Mouse (Mus musculus) midbrain, embryonic 13.5 days (tissue): ENCODE measurements around the gene Otop1. TPM values are rescaled to one million over a fixed set of nuclear protein-coding genes. Genes with fewer than 3 reads are reported as not detected.
A peak's percentile ranks its signal among the peaks of the same experiment; 100 is the strongest.

Experiments
- ATAC-seq: fragments of 200-750 bp; cut with Nextera tagmentation; 2 replicates; pipeline ENCODE4 v1.8.0; 2017; ENCODE audit warnings: mild to moderate bottlenecking, moderate TSS enrichment, moderate library complexity
- H3K27ac ChIP-seq: fragments of 300-500 bp; sonication (generic); 2 replicates; pipeline ENCODE4 v1.5.1; 2015; ENCODE audit warnings: inconsistent platforms, mild to moderate bottlenecking, moderate library complexity
- H3K27me3 ChIP-seq: fragments of 300-500 bp; sonication (generic); 2 replicates; pipeline ENCODE4 v1.6.1; 2015; ENCODE audit warnings: mild to moderate bottlenecking, inconsistent platforms
- H3K36me3 ChIP-seq: fragments of 300-500 bp; sonication (generic); 2 replicates; pipeline ENCODE4 v1.6.1; 2015; ENCODE audit warnings: mild to moderate bottlenecking, inconsistent platforms
- H3K4me1 ChIP-seq: fragments of 300-500 bp; sonication (generic); replicated peaks from 2 replicates; pipeline ENCODE4 v1.6.1; 2015; ENCODE audit warnings: inconsistent platforms
- H3K4me2 ChIP-seq: fragments of 300-500 bp; sonication (generic); replicated peaks from 2 replicates; pipeline ENCODE4 v1.6.1; 2015; ENCODE audit warnings: moderate library complexity, mild to moderate bottlenecking, inconsistent platforms
- H3K4me3 ChIP-seq: fragments of 300-500 bp; sonication (generic); replicated peaks from 2 replicates; pipeline ENCODE4 v1.5.1; 2015; ENCODE audit warnings: mild to moderate bottlenecking, inconsistent platforms
- H3K9ac ChIP-seq: fragments of 300-500 bp; sonication (generic); replicated peaks from 2 replicates; pipeline ENCODE4 v1.6.1; 2015; ENCODE audit warnings: mild to moderate bottlenecking, inconsistent platforms
- H3K9me3 ChIP-seq: fragments of 300-500 bp; sonication (generic); 2 replicates; pipeline ENCODE4 v1.6.1; 2016; ENCODE audit warnings: mild to moderate bottlenecking, inconsistent platforms
- WGBS: fragments of 180-500 bp; shearing (Covaris S2); methylation state at CpG from one replicate; pipeline ENCODE4 v1.1.7; 2015; 5-methylcytosine and 5-hydroxymethylcytosine counted together
- polyA plus RNA-seq: library from polyadenylated mRNA; unstranded; fragments of >200 nt; fragmentation: Nextera tagmentation; extraction: Ambion mirVana; gene quantifications from 2 replicates; pipeline ENCODE4 v1.2.1, GENCODE M21; 2015

Otop1 gene
- polyA plus RNA-seq, 1 experiment from 2014 or later = not detected

DNA sequence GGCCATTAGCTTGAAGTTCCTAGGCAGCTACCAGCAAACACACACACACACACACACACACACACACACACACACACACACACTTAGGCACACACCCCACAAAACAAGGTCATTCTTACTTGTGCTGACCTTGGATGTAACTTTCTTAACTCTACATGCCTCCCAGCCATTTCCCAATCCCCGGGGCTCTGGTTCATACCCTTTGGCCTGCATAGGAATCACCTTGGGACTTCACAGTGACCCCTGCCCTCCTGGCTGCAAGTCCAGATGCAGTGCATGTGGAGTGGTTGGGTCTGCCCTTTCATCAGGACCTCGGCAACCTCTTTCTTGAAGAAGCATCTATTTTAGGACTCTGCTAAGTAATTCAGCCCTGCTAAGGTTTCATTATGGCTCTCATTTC is 29.5 kb downstream of the Otop1 start:
- no peak for ATAC-seq
- Histone ChIP-seq H3K4me1 (no peaks in the 10 kb centered on the region), H3K27me3 (peaks cover 22% of the 10 kb centered on the region; the same call in 1 of the 2 replicates), H3K4me2 (no peak overlapping the region), H3K9me3 (no peaks in the 10 kb centered on the region), H3K4me3 (no peak overlapping the region), H3K36me3 (no peaks in the 10 kb centered on the region), H3K27ac (no peak overlapping the region), H3K9ac (no peak overlapping the region)
- WGBS = 85% methylated on average over 2 of the region's 2 CpGs

DNA sequence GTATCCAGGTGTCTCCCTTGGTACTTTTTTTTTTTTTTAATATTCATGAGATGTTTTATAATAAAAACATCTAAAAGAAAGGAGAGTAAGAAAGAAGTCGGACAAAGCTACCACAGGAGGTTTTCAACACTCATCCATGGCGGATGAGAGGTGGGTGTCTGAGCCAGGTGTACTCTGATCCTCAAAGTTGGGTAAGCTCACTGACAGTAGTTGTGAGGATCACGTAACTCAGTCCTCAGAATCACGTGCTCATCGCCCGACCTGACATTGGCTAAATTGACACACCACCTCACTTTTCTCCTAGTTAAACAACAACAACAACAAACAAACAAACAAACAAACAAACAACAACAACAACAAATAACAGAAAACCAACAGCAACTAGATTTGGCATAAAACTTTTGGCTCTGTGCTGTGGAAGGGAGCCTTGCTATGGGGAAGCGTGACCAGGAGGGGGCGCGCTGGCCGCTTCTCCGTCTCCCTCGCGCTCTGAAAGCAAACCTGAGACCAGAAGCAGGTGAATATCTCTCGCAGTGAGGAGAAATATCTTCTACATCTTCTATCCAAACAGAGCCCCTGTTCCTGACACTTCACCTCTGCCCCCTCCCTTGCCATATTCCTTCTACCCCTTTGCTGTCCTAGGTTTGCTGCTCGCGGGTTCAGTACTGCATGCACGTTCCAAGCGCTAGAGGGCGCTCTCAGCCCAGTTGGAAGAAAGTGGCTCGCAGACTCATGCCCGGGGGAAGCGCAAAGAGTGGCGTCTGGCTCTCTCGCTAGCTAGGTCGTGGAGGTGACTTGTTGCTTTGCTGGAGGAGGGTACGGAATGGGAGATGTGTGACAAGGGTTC is 31.7 kb downstream of the Otop1 start:
- H3K9ac ChIP-seq = 0 out of 2 replicates have a peak overlapping the region, but pooled peaks have one; percentile 37
- 9% methylated on average over 26 of the region's 26 CpGs for WGBS

DNA sequence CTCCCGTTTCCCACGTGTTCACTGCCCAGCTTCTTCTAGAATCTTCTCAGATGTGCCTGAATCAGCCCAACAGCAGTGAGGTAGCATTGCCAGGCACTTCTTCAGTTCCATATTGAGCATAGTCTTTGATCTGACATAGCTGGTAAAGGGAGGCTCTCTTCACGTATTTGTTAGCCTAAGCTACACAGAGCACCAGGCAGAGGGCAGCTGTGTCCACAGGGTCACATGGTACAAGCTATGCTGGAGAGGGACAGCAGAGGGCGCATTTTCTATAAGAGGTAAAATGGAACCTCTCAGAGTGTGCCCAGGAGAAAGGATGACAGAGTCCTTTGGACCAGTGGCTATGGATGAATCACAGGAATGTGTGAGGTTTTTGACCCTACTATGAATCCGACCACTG is 33.1 kb downstream of the Otop1 start:
- ATAC-seq = peak; percentile 18; the same call in 1 of the 2 replicates
- 56% methylated on average over 5 of the region's 5 CpGs for WGBS

More for the DNA sequence above, 31.7 kb downstream of the Otop1 start:
- H3K9me3 ChIP-seq = no peaks in the 10 kb centered on the region
- no peaks in the 10 kb centered on the region for H3K36me3 ChIP-seq
- ATAC-seq = peak; percentile 90
- H3K27ac ChIP-seq = no peak overlapping the region
- peak overlapping the region; percentile 57 for H3K4me2 ChIP-seq
- H3K4me1 ChIP-seq = no peaks in the 10 kb centered on the region
- peak overlapping the region; percentile 37 for H3K4me3 ChIP-seq
- H3K27me3 ChIP-seq = peaks cover 22% of the 10 kb centered on the region; the same call in 1 of the 2 replicates

DNA sequence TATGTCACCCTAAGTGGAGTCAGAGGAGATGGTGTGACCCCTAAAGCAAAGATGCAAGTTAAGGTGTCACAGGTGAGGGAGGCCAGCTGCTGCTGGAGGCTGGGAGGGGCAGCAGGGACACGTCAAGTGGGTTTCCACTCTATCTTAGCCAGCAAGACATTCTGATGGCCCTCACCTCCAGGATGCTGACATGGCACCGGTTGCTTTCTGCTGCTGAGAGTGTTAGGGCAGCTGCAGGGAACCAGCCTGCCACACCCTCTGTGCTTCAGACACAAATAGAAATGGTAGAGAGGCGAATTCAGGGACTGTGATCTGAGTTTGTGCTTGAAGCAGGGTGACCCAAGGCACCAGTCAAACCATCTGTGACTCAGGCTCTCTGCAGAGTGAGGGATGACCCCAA is 34.0 kb downstream of the Otop1 start:
- Histone ChIP-seq H3K27me3 (peaks cover 22% of the 10 kb centered on the region; the same call in 1 of the 2 replicates), H3K9me3 (no peaks in the 10 kb centered on the region), H3K36me3 (no peaks in the 10 kb centered on the region), H3K4me2 (no peak overlapping the region), H3K4me1 (no peaks in the 10 kb centered on the region), H3K27ac (no peak overlapping the region), H3K4me3 (no peak overlapping the region), H3K9ac (no peak overlapping the region)
- no peak for ATAC-seq
- WGBS = 71% methylated on average over 3 of the region's 3 CpGs

More for the DNA sequence above, 33.1 kb downstream of the Otop1 start:
- Histone ChIP-seq H3K27me3 (peaks cover 22% of the 10 kb centered on the region; the same call in 1 of the 2 replicates), H3K9me3 (no peaks in the 10 kb centered on the region), H3K27ac (no peak overlapping the region), H3K9ac (no peak overlapping the region), H3K4me1 (no peaks in the 10 kb centered on the region), H3K4me2 (no peak overlapping the region), H3K36me3 (no peaks in the 10 kb centered on the region), H3K4me3 (no peak overlapping the region)

DNA sequence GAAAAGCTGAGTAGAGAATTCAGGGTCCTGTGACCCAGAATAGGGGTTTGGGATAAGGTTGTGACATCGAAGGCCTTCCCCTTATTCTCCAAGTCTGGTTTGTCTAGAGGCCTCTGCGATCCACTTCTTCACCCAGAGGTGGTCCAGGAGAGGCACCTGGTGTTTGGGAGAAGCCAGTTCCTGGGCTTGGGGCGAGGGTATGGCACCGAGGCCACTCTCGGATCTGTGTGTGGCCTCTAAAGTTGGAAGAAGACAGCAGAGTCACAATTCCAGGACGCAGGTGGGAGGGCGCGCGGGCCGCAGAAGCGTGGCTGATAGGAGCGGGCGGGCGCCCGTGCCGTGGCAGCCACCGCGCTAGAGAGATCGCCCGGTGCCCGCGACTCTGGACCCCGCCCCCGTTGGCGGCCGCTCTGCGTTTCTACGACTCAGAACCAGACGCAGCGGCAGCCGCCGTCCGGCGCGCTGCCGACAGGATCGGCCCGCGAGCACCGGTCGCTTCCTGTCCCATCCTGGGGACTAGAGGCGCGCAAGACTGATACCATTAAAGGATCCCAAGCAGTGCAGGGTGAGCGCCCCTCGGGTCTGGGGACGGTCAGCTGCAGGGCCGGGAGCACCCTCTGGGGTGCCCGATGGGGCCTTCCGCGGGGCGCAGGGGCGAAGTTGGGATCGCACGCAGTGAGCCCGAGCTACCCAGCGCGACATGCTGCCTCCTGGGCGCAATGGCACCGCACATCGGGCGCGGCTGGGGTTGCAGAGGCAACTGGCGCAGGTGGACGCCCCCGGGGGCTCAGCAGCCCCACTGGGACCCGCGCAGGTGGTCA is 43.4 kb downstream of the Otop1 start, which contains the start of gene Drd5:
Gene Drd5, plus strand, starts transcription at position 402 of the 821 bp plus-strand sequence.
- Histone ChIP-seq H3K36me3 (no peaks in the 10 kb centered on the region), H3K9ac (peak within 1 kb of the TSS; percentile 61), H3K4me1 (peaks cover 11% of the 10 kb centered on the region), H3K9me3 (no peaks in the 10 kb centered on the region), H3K27me3 (peaks cover 42% of the 10 kb centered on the region), H3K4me2 (peak within 1 kb of the TSS; percentile 74), H3K27ac (no peak within 1 kb of the TSS), H3K4me3 (peak within 1 kb of the TSS; percentile 47)
- 2% methylated on average over 67 of the region's 67 CpGs for WGBS
- peak; percentile 58 for ATAC-seq

DNA sequence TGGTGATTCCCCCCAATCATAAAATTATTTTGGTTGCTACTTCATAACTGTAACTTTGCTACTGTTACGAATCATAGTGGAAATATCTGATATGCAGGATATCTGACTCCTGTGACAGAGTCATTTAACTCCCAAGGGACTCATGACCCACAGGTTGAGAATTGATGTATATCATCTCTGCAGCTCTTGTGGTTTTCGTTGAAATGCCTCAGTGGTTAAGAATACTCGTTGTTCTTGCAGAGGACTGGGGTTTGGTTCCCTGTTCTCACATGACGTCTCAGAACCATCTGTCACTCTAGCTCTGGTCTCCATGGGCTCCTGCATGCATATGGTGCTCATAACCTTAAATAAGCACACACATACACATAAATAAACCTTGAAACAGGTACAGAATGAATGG is 57.6 kb downstream of the Otop1 start:
- Histone ChIP-seq H3K36me3 (no peaks in the 10 kb centered on the region), H3K9me3 (no peaks in the 10 kb centered on the region), H3K9ac (no peak overlapping the region), H3K27me3 (no peaks in the 10 kb centered on the region), H3K4me1 (no peaks in the 10 kb centered on the region), H3K4me3 (no peak overlapping the region), H3K4me2 (no peak overlapping the region), H3K27ac (no peak overlapping the region)
- no peak for ATAC-seq
- 81% methylated on average over 4 of the region's 4 CpGs for WGBS

DNA sequence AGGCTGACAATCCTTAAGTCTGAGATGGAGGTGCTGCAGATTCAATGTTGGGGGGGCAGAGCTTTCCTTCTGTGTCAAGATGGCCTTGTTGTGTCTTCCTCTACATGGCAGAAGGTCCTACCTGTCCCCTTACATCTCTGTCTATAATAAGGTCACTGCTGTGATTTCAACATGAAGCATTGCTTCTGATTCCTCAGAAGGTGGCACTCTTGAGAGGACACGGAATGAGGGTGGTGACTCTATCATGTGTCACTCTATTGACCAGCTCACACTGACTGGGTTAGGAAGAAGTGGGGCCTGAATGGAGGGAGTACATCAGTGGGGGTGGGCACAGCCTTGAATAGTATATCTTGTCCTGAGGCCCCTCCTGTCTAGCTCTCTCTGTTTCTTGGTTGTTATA is 58.8 kb downstream of the Otop1 start:
- Histone ChIP-seq H3K4me3 (no peak overlapping the region), H3K4me1 (no peaks in the 10 kb centered on the region), H3K4me2 (no peak overlapping the region), H3K27ac (no peak overlapping the region), H3K27me3 (no peaks in the 10 kb centered on the region), H3K9me3 (no peaks in the 10 kb centered on the region), H3K9ac (no peak overlapping the region), H3K36me3 (no peaks in the 10 kb centered on the region)
- ATAC-seq = no peak
- WGBS = 45% methylated on average over 1 of the region's 1 CpGs

DNA sequence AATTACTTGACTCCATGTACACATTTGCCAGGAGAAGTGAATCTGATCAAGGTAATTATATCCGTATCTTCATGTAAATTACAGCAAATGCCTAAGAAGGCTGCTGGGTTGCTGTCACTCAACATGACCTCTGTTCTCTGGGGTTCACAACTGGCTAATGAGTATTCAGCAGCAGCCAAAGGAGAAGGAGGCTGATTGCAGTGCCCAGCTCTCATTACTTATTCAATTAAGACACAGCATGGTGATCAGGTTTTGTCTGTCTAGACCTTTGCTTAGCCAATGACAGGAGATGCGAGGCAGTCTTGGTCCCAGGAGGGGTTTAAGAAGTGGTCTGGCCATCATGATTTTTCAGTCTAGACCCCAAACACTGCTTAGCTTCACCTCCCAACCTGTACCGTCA is 67.3 kb downstream of the Otop1 start:
- WGBS = 53% methylated on average over 3 of the region's 3 CpGs
- Histone ChIP-seq H3K9me3 (no peaks in the 10 kb centered on the region), H3K36me3 (no peaks in the 10 kb centered on the region), H3K27ac (no peak overlapping the region), H3K4me2 (no peak overlapping the region), H3K9ac (no peak overlapping the region), H3K27me3 (no peaks in the 10 kb centered on the region), H3K4me3 (no peak overlapping the region), H3K4me1 (peaks cover 23% of the 10 kb centered on the region)
- peak; percentile 37; the same call in 1 of the 2 replicates for ATAC-seq

DNA sequence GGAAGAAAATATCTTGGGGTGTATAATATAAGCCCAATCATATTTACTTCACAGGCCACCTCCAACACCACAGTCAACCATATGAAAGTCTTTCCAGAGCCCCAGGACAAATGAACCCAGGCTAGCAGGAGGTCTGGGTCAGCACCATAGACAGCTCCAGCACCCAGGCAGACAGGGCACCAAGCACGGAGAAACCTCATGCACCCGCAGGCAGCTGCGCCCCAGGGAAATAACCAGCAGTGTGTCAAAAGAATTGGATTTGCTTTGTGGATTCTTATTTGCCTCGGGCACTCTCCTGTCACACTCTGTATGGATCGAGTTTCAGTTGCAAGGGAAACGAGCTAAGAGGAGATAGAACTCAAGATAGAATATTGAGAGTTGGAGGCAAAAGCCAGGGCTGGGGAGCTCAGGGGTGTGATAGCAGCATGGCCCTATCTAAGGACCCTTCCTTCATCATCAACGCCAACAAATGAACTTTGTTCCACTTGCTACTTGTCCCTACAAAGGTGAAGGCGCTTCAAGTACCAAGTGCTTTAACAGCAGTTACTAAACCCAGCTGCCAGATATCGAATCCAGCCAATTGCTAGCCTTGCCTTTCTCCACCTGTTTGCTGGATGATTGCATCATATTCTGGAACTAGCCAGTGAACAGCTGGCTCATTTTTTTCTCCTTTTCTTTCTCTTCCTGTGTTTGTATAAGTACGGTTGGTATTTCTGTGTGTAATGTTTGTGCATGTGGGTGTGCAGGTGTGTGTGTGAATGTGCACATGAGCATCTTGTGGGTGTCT is 71.1 kb downstream of the Otop1 start:
- 36% methylated on average over 10 of the region's 10 CpGs for WGBS
- H3K4me3 ChIP-seq = no peak overlapping the region
- no peak overlapping the region for H3K9ac ChIP-seq
- H3K36me3 ChIP-seq = no peaks in the 10 kb centered on the region
- no peak overlapping the region for H3K27ac ChIP-seq
- ATAC-seq = no peak
- no peaks in the 10 kb centered on the region for H3K9me3 ChIP-seq
- H3K4me2 ChIP-seq = no peak overlapping the region
- H3K4me1 ChIP-seq = peaks cover 38% of the 10 kb centered on the region
- H3K27me3 ChIP-seq = no peaks in the 10 kb centered on the region

DNA sequence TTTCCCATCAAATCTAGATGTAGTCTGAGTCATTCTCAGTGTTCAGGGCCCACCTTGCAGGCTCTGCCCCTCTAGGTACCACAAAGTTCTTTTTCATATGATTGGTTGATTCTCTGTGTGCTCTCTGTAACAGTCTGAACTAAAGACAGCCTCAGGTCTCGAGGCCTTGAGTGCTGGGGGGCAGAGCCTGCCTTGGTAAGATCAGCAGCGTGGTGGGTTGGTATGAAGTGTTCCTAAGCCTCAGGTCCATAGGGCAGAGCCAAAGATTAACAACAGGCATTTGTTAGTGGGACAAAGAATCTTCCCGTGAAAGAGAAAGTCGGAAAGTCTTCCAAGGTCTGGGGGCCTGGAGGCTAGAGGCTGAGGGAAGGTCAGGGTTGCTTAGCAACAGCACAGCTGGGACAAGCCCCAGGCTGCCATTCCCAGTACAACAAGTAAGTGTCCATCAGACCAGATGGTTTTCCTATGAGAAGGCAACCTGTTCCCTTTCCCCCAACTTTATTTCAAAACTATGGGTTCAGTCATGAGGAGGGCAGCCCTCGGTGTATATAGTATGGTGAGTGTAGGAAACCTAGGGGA is 74.7 kb downstream of the Otop1 start:
- peak; percentile 60 for ATAC-seq
- no peaks in the 10 kb centered on the region for H3K9me3 ChIP-seq
- H3K9ac ChIP-seq = no peak overlapping the region
- H3K27me3 ChIP-seq = 0 out of 2 replicates have a peak, but pooled peaks cover 4% of the 10 kb centered on the region
- peaks cover 31% of the 10 kb centered on the region for H3K4me1 ChIP-seq
- no peak overlapping the region for H3K4me2 ChIP-seq
- no peak overlapping the region for H3K27ac ChIP-seq
- WGBS = 9% methylated on average over 5 of the region's 5 CpGs
- no peak overlapping the region for H3K4me3 ChIP-seq
- H3K36me3 ChIP-seq = no peaks in the 10 kb centered on the region
